Mouse (Mus musculus): ENCODE measurements at regions not wholly inside any gene's neighbourhood (a gene's known extent, or its start where the extent isn't known, plus 50 kb on each side); places are given as distances from the start of the nearest gene placed in this dataset.

- no peak for DNase-seq
Measured at GRCm38 (mm10) chr16:93189412-93189811, 363.5 kb upstream of the Runx1 start.

GRCm38 (mm10) chr16:93186554-93186953 lies 360.6 kb upstream of the Runx1 start:
- no peak for DNase-seq

DNA sequence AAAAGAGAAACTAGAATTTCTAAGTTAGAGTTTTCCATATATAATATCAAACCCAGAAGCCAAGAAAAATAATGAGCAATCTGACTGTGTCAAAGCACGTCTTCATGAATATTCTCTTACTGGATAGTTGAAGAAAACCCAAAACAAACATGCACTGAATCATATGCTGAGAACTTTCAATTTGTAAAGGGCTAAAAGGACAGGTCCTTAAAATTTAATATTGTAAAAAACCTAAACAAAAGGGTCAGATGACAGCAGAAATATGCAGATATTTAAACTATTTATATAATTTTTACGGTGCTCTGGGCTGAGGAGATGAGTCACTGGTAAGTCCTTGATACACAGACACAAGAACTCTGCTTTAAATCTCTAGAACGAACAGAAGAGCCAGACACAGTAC lies 356.7 kb upstream of the Runx1 start:
- DNase-seq: no peak

DNA sequence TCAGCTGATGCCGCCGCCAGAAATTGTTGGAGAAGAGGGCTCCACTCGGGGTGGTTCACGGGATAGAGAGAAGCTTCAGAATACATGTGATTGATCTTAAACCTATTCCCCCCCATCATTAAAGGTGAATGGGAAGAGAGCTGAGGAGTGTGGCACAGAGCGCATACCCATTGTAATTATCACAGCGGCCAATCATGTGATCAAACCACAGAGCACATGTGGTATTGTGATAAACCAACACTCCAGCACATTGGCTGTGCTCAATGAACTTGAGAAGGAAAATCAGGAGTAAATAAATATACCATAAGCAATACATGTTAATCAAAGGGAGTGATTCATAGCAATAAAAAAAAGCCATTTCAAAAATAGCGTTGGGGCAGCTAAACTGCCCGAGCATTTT lies 355.5 kb upstream of the Runx1 start:
- no peak for DNase-seq

- no peak for DNase-seq
Measured at GRCm38 (mm10) chr16:93180213-93180612, 354.3 kb upstream of the Runx1 start.

DNA sequence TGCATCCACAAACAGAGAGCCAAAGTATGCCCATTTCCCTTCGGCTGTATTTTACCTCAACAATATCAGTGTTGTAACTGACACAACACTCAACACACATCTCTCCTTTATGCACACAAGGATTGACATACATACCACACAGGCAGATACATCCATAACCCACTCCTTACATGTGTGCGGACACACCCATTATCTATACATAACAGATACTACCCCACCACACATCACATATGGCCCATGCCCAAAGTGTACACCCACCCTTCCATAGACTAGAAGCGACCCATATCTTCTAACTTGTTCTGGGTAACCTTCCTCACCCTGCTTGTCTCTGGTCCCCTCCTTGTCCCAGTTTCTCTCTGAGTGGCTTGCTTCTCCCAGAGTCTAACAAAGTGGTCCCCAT lies 340.7 kb upstream of the Runx1 start:
- DNase-seq: no peak

GRCm38 (mm10) chr16:93158526-93159226 lies 332.7 kb upstream of the Runx1 start:
- DNase-seq: no peak

- DNase-seq: peak; percentile 86
Measured at GRCm38 (mm10) chr16:93153545-93154329, 327.8 kb upstream of the Runx1 start.

GRCm38 (mm10) chr16:93152765-93153489 lies 327.0 kb upstream of the Runx1 start:
- DNase-seq: no peak

GRCm38 (mm10) chr16:93152057-93152456 lies 326.1 kb upstream of the Runx1 start:
- peak; percentile 17 for DNase-seq

- DNase-seq: peak; percentile 37
Measured at GRCm38 (mm10) chr16:93151652-93152051, 325.7 kb upstream of the Runx1 start.

DNA sequence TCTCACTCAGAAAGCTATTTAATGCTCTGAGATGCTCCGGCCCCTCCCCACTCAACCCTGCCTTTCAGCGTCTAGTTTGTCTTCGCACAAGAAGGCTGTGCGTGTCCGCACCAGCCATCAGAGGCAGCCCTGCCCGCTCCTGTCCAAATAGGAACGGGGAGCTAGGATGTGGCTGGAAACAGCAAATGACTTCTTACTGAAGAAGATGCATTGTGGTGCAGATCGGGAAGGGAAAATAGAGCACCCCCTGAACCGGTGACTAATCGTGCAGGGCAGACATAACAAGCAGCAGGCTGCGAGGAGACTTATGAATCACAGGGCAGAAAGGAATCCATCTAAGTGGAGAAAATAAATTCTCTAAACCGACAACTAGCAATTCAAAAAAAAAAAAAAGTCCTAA lies 324.5 kb upstream of the Runx1 start:
- no peak for DNase-seq

- DNase-seq: no peak
Measured at GRCm38 (mm10) chr16:93147525-93148222, 321.7 kb upstream of the Runx1 start.

GRCm38 (mm10) chr16:93146812-93147211 lies 320.9 kb upstream of the Runx1 start:
- DNase-seq: no peak

DNA sequence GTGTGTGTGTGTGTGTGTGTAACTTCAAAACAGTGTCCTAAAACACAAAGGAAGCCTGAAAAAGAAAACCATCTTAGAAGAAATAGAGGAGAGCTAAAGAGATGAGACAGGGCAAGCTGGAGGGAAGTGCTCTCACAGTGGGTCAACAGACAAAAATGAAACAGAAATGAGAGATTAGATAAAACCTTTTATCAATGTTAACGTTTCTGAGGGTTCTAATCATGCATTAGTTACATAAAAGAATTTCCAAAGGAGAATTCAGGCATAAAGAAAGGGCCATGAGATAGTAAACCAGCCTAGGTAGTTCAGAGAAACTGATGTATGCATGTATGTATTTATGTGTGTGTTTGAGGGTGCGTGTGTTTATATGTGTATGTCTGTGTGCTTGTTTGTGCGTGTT lies 319.7 kb upstream of the Runx1 start:
- no peak for DNase-seq

DNA sequence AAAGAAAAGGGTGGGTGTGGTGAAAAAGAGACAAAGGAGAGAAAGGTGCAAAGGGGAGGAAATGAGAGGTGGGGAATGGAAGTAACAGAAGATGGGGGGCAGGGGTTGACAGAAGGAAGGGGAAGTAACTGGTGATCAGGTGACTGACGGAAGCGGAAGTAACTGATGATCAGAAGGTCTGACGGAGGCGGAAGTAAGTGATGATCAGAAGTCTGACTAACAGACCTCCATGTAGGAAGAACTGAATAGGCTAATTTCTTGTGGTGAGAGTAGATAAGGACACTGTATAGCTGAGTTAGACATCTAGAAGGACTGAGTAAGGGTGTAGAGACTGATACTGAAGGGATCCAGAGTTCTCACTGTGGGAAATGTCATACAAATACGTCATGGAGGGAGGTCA lies 318.1 kb upstream of the Runx1 start:
- DNase-seq: no peak

DNA sequence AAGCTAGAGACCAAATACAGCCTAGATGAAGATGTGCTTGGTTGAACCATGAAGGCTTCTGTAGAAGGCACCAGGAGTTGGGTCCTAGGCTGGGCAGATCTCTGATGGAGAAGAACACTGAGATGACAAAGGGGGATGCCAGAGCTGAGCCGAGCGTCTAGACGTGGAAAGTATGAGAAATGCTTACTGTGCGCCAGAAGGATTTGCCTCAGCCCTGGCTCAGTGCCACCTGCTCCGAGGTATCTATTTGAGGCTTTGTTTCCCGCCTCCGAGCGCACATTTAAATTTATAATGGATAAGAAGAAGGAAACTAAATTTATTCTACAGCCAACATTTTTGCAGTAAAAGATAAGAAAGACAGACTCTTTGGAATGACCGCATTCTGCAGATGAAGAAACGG lies 317.2 kb upstream of the Runx1 start:
- DNase-seq: no peak

DNA sequence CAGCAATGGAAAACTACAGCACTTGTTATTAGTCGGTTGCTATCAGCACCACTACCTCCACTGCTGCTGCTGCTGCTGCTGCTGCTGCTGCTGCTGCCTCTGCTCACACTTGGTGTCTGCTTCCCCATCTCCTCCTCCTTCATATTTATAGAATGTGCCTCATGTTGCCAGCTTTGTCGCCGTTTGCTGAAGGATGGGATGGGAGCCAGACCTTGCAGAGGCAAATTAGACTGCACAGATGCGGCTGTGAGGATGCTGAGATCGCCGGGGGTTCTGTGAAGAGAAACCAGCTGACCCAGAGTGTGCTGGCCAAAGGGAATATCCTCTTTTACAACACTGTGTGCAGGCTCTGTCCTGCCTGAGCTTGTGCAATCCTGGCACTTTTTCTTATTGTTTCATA lies 316.0 kb upstream of the Runx1 start:
- no peak for DNase-seq

DNA sequence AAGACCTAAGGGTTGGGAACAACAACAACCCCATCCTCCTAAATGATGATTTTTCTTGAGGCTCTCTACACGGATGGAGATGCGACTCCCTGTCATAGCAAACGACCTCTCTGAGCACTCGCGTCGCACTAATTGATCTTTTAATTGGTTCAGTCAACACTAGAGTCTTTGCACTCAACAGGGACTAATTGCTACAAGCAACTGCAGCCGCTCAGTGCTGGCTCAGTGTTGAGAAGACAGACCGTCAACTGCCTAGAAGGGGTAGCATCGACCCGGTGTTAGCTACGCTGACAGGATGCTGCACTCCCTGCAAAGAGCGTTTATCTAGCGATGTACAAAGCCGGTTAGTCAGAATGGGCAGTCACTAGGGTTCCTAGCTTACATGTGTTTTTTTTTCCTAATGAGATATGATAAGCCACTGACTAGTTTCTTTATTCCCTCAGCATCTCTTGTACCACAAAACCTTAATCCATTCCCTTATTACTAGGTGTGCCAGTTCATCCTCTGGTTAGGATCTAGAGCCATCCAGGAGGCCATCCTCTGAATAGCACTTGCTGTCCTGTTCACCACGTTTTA lies 314.7 kb upstream of the Runx1 start:
- DNase-seq: no peak

DNA sequence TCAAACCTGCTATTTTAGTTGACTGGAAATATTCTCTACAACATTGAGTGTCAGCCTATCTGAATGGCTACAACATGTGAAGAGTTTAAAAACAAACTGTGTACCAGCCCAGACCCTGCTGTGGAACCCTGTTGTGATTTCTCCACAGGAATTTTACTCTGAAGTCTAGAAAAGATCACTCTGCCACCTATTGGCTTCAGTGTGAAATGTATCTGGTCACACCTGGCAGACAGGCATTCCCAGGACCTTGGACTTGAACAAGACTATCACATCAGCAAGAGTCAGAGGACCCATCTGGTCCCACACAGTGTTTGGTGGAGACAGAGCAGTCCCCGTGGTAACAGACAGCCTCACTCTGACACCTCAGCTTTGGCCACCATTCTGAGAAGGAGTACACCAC lies 311.3 kb upstream of the Runx1 start:
- DNase-seq: no peak

DNA sequence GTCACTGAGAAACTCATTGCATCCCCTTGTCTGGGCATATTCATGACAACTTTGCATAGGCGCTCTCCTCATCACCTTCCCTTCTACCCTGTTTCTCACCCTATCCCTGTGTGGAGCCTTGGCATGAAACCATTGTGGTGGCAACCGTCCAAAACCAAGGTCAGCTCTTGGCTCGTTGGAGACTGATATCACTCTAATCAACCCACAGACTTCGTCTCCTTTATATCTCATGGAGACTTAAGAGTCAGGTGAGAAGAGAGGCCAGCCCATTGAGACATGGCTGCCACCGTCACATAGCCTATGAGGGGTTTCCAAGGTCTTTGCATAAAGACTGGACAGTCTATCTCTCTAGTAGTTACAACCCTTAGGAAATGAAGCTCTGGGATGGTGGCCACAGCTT lies 305.5 kb upstream of the Runx1 start:
- DNase-seq: no peak

DNA sequence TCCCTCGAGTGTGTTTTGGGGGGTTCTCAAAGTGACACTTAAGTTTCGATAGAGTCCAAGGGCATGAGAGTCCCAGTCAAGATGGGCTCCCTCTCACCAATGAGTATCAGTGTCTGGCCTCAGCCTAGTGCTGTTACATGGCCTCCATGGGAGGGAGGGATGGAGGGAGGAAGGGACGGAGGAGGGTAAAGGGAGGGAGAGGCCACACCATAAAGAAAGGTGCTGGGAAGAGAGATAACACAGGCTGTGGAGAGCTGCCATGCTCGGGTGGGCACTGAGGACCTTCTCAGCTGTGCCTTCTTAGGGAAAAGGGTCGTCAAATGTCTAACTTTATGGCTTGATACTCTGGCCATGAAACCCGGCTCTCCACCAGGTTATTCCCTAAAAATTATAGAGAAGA lies 304.7 kb upstream of the Runx1 start:
- DNase-seq: no peak

GRCm38 (mm10) chr16:93123707-93124106 lies 297.8 kb upstream of the Runx1 start:
- no peak for DNase-seq

Measured in heart, adult 11 months (tissue).